Mouse (Mus musculus) layer of hippocampus, adult 9-11 months (tissue): ENCODE measurements around the gene Htra1.
A peak's percentile ranks its signal among the peaks of the same experiment; 100 is the strongest.

Experiments
- DNase-seq: peaks from one replicate; pipeline ENCODE4 v3.0.0; 2022

Gene Htra1

DNA sequence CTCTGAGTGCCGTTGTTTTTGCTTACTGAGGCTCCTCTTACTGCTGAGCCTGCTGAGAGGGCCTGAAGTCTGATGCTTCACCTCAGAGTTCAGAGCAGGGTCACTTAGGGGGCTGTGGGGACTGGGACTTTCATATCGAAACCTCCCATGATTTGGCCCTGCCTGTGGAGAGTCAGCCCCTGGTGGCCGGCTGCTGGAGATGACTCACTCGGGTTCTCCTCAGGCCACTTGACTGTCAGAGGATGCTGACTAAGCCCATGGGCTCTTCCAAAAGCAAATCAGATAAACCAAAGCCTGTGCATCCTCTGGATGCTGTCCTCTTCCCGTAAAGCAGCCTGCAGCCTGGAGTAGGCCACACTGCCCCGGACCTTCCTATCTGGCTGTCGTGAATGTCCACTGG, 32.6 kb downstream of the Htra1 start:
- no peak for DNase-seq

GRCm38 (mm10) chr7:130969076-130969475, 33.2 kb downstream of the Htra1 start:
- DNase-seq = no peak

DNA sequence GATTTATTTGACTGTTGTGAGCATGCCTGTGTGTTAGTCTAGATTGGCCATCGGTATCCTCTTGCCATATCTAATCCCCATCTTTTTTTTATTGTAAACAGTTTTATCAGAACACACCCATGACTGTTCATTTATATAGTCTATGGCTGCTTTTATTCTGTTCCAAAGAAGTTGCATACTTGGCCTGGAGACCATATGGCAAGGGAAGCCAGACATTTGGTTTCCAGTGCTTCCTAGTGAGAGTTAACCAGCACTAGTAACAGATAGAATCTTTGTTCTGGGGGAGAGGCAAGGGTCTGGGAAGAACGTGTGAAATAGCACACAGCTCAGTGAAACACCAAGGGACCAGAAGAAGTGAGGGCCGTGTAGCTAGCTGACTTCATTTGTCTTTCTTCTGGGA, 33.6 kb downstream of the Htra1 start:
- no peak for DNase-seq

GRCm38 (mm10) chr7:130972767-130973166, 36.9 kb downstream of the Htra1 start:
- DNase-seq = no peak

DNA sequence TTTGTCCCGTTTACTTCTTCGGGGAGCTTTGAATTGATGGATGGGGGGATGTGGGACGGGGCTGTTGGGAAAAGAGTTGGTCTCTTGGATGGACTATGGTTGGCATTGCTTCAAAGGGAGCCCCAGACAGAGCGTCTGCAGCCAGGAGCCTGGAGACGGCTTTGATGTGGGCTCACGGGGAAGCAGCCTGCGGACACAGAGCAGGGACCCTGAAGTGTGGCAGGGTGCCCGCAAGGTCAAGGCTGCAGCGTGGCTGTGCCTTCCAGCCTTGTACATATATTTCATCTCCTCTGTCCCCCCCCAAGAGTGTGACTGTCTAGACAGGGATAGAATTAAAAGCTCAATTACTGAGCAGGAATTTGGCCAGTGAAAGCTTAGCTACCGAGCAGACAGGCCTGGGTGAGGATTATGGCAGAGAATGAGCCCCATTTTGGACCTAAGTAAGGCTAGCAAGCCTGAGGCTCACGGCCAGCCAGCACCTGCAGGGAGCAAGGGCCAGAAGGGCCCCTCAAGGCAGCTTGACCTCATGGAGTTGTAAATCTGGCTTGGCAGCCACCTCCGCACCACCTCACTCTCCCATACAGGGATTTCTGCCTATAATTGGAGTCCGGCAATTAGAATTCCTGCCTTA, 40.5 kb downstream of the Htra1 start:
- DNase-seq = no peak

DNA sequence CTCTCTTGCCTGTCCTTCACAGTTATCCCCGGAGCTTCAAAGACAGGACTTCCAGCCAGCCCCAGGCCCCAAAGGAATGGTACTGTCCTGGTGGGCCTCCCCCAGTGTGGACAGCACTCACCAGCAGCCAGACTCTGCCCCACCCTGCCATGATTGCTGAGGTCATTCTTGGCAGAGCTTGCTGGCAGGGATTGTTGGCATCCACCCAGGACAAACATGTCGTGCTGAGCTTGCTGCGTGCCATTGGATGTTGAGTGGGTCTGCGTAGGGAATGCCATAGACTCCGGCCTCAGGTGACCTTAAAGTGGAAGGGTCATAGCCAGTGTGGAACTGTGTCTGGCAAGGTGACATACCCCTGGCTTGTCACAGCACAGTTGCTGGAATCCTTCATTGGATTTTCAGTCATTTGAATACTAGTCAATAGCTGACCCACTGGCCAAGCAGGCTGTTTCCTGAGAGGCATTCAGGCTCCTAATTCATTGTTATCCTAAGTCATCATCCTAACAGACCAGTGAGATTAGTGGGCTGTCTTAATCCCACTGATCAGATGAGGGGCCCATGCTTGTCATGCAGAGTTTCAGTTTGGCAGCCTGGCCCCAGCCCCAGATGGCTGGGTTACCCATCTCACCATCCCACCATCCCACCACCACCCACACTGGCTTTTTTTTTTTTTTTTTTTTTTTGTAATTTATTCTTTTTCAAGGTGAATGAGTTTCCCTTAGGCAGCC, 42.0 kb downstream of the Htra1 start:
- peak; percentile 67 for DNase-seq

GRCm38 (mm10) chr7:130978545-130978944, 42.6 kb downstream of the Htra1 start:
- DNase-seq = no peak

DNA sequence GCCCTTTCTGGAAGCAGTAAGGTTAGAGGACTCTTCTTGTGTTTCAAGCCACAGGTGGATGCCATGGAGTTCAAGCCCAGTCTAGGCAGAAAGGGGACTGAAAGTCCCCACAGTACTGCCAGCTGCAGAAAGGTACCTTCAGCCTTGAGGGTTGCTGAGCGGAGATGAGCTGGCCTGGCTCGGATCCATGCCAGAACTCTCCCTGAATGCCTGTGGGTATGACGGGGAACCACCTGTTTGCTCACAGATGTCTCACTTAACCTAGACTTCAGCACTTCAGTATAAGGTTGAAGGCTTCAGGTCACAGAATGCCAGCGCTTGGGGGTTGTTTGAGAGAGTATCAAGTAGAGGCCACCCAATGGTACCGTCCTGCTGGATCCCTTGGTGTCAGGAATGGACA, 44.2 kb downstream of the Htra1 start:
- no peak for DNase-seq

DNA sequence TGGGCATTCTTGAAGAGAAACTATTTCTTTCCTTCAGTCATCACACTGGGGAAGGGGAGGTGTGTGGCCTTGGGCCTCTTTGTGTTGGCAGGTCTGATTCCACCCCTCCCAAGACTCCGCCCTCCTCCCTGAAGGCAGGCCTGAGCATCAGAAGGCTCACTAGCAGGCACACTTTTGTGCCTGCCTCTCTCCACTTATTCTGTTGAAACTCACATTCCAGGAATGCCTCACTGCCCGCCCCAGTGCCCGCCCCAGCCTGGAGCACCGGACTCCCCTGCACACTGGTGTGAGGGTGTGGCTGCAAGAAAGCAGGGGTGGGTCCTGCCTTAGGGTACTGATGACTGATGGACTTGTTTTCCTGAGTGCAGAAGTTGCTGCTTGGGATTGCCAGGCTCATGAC, 46.5 kb downstream of the Htra1 start:
- DNase-seq = no peak

DNA sequence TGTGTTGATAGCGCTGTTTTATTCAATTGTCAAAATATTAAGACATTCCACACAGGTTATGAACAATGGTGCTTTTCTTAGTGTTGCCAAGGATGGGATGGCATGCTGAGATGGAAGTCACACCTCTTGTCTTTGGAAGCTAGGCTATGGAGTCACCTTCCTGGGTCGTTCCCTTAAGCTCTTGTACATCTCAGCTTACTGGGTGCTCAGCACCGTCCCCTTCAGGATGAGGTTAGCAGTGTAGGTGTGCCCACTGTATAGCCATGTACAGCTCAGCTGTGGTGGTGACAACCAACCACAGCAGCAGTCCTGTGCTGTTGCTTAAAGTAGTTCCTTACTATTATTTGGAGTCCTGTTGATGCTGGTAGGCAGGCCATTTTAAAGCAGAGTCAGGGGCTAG, 47.0 kb downstream of the Htra1 start:
- no peak for DNase-seq

GRCm38 (mm10) chr7:130984294-130984693, 48.4 kb downstream of the Htra1 start:
- DNase-seq = no peak

GRCm38 (mm10) chr7:130985193-130985592, 49.3 kb downstream of the Htra1 start:
- DNase-seq = no peak

- no peak for DNase-seq
Observed at GRCm38 (mm10) chr7:130985716-130986115, 49.8 kb downstream of the Htra1 start.

- DNase-seq = no peak
Observed at GRCm38 (mm10) chr7:130988146-130988545, 52.2 kb downstream of the Htra1 start.

DNA sequence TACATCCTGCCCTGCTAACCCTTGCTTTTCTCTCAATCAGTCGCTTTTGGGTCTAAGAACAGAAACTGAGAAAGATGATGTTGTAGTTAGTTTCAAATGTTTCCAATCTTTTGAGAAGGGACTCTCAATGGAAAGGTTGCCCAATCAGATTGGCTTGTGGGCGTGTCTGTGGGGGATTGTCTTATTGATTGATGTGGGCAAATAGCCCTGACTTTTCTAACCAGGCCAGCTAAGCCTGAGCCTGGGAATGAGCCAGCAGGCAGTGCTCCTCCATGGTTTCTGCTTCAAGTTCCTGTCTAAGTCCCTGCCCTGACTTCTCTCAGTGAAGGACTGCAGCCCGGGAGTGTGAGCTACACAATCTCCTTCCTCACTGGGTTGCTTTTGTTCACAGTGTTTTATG, 53.5 kb downstream of the Htra1 start:
- no peak for DNase-seq

DNA sequence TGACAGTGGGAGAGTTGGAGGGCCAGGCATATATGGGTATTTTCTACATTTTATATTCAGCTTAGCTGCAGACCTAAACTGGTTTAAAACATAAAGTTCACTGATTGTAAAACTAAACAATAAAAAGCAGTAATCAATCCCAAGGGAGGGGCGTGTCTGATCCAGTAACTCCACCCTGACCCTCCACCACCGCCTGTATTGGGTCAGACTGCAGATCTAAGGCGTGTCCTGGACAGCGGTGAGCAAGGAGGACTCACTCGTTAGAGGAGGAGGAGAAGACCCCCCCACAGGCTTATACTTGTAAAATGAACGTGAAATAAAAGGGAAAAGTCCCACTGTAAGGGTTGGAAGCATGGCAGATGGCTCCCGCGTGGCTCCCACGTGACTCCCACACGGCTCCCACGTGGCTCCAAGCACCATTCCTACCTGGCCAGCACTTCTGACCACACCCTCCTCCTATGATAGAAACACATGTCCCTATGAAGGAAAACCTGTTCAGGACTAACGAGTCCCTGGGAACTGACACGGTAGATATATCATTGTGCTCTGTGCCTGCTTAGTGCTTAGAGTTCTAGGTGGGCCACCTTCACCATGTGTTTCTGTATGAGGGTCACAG, 55.4 kb downstream of the Htra1 start:
- no peak for DNase-seq

DNA sequence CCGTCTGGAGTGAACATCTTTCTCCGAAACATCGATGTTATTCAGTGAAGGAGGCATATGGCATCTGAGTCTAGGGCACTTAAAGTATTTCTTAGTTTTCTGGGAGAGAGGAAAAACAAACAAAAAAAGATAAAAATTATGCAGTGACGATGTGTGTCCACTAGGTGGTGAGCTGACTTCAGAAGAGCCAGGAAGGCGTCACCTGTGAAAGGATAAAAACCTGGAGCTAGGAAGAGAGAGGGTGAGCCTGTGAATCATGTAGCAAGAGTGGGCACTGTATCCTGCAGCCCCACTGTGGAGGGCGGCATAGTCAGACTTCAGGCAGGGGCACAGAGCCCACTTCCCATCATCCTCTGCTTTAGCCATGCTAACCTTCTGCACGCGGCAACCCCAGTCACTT, 58.0 kb downstream of the Htra1 start:
- DNase-seq = no peak

- no peak for DNase-seq
Observed at GRCm38 (mm10) chr7:131001976-131002726, 66.2 kb downstream of the Htra1 start.

GRCm38 (mm10) chr7:131004071-131004470, 68.2 kb downstream of the Htra1 start:
- DNase-seq = no peak

- DNase-seq = no peak
Observed at GRCm38 (mm10) chr7:131007221-131007620, 71.3 kb downstream of the Htra1 start.

GRCm38 (mm10) chr7:131009178-131009577, 73.3 kb downstream of the Htra1 start:
- no peak for DNase-seq

- no peak for DNase-seq
Observed at GRCm38 (mm10) chr7:131011901-131012300, 76.0 kb downstream of the Htra1 start.

GRCm38 (mm10) chr7:131019181-131019580, 83.3 kb downstream of the Htra1 start:
- no peak for DNase-seq

DNA sequence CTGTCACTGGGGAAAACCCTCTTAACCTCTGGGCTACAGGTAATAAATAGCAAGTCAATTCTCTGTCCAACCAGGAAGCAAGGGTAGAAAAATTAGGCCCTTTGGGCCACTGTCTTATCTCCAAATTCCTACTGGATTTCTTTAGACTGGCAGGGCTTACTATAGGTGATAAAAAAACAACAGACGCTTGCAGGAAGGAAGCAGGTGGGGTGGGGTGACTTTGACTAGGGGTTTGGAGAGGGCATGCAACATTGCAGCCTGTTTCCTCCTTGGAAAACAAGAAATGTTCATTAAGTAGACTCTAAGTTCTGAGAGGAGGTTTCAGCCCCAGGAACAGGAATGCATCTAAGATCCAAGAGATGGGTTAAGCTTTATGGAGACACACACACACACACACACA, 88.9 kb downstream of the Htra1 start:
- no peak for DNase-seq
